Mouse (Mus musculus) kidney, adult 2 months (tissue): ENCODE data around the gene Atp6v1e1. TPM values are rescaled to one million over a fixed set of nuclear protein-coding genes. Genes with fewer than 3 reads are reported as not detected.

ENCODE experiments used
- DNase-seq: peaks from one replicate; pipeline ENCODE4 v3.0.0; 2021
- H3K27ac ChIP-seq: fragments of 200-500 bp; 2 replicates; pipeline ENCODE4 v1.5.1; 2012; ENCODE audit warnings: low read depth, low read length, control low read depth, inconsistent platforms; ENCODE audit not compliant: insufficient read depth
- H3K27me3 ChIP-seq: fragments of 200-500 bp; replicated peaks from 2 replicates; pipeline ENCODE4 v1.6.1; 2012; ENCODE audit warnings: mild to moderate bottlenecking, moderate library complexity, low read length, inconsistent platforms; ENCODE audit not compliant: control insufficient read depth, insufficient read depth
- H3K36me3 ChIP-seq: fragments of 200-500 bp; 2 replicates; pipeline ENCODE4 v1.6.1; 2012; ENCODE audit warnings: mild to moderate bottlenecking, moderate library complexity, low read length, inconsistent platforms; ENCODE audit not compliant: control insufficient read depth, insufficient read depth
- H3K4me1 ChIP-seq: fragments of 200-500 bp; 2 replicates; pipeline ENCODE4 v1.6.1; 2011; ENCODE audit warnings: low read length; ENCODE audit not compliant: control insufficient read depth, insufficient read depth
- H3K4me3 ChIP-seq: fragments of 200-500 bp; 2 replicates; pipeline ENCODE4 v1.5.1; 2011; ENCODE audit warnings: mild to moderate bottlenecking, low read depth, low read length, control low read depth; ENCODE audit not compliant: insufficient read depth
- CTCF ChIP-seq: fragments of 200-500 bp; conservative IDR thresholded peaks from 2 replicates; pipeline ENCODE4 v1.5.1; 2011; ENCODE audit warnings: low read depth, mild to moderate bottlenecking, control low read depth, low read length, moderate library complexity, mixed read lengths; ENCODE audit not compliant: insufficient read depth, insufficient read length
- POLR2A ChIP-seq: fragments of 200-500 bp; IDR thresholded peaks from one replicate; pipeline ENCODE4 v1.6.1; 2011; ENCODE audit warnings: low read depth, low read length, control low read depth
- WGBS: fragments of 180-500 bp; shearing (Covaris S2); methylation state at CpG from one replicate; pipeline ENCODE4 v1.1.7; 2018; 5-methylcytosine and 5-hydroxymethylcytosine counted together
- polyA plus RNA-seq: library from polyadenylated mRNA; depleted of rRNA; stranded (reverse); fragments of >200 nt; gene quantifications from 2 replicates; pipeline ENCODE4 v1.2.3, GENCODE M21; 2012

Atp6v1e1 gene
- polyA plus RNA-seq, 1 experiment: 418 TPM

GRCm38 (mm10) chr6:120778226-120778625, 44.4 kb downstream of the Atp6v1e1 start:
- no peaks in the 10 kb centered on the region for H3K36me3 ChIP-seq
- TF ChIP-seq POLR2A: no peak
- no peak for TF ChIP-seq CTCF
- H3K27me3 ChIP-seq: no peaks in the 10 kb centered on the region
- 23% methylated on average over 3 of the region's 3 CpGs for WGBS
- H3K27ac ChIP-seq: no peak overlapping the region
- H3K4me3 ChIP-seq: no peak overlapping the region
- no peaks in the 10 kb centered on the region for H3K4me1 ChIP-seq
- peak; percentile 14 for DNase-seq

- Histone ChIP-seq H3K27me3 (no peaks in the 10 kb centered on the region), H3K27ac (no peak overlapping the region), H3K4me3 (no peak overlapping the region), H3K36me3 (no peaks in the 10 kb centered on the region), H3K4me1 (no peaks in the 10 kb centered on the region)
- 73% methylated on average over 9 of the region's 9 CpGs for WGBS
- TF ChIP-seq CTCF (no peak), POLR2A (no peak)
- DNase-seq: no peak
These were observed 45.1 kb downstream of the Atp6v1e1 start for GRCm38 (mm10) chr6:120777533-120777932.

GRCm38 (mm10) chr6:120776286-120776685, 46.3 kb downstream of the Atp6v1e1 start:
- Histone ChIP-seq H3K4me1 (no peaks in the 10 kb centered on the region), H3K36me3 (no peaks in the 10 kb centered on the region), H3K27me3 (no peaks in the 10 kb centered on the region), H3K4me3 (no peak overlapping the region), H3K27ac (no peak overlapping the region)
- TF ChIP-seq CTCF: no peak
- no peak for DNase-seq
- 93% methylated on average over 3 of the region's 3 CpGs for WGBS

- DNase-seq: no peak
- H3K36me3 ChIP-seq: no peaks in the 10 kb centered on the region
- H3K4me1 ChIP-seq: no peaks in the 10 kb centered on the region
- H3K4me3 ChIP-seq: no peak overlapping the region
- H3K27me3 ChIP-seq: no peaks in the 10 kb centered on the region
- no peak for TF ChIP-seq POLR2A
- no peak for TF ChIP-seq CTCF
- H3K27ac ChIP-seq: no peak overlapping the region
- WGBS: 83% methylated on average over 6 of the region's 6 CpGs
These were observed 48.8 kb downstream of the Atp6v1e1 start for GRCm38 (mm10) chr6:120773763-120774162.

- Histone ChIP-seq H3K36me3 (no peaks in the 10 kb centered on the region), H3K4me3 (no peak within 1 kb of the TSS), H3K27me3 (no peaks in the 10 kb centered on the region), H3K27ac (no peak within 1 kb of the TSS), H3K4me1 (no peaks in the 10 kb centered on the region)
- TF ChIP-seq CTCF: no peak
- TF ChIP-seq POLR2A: no peak
- DNase-seq: no peak
- WGBS: 72% methylated on average over 5 of the region's 5 CpGs
These were observed 49.4 kb downstream of the Atp6v1e1 start, which contains the start of gene Slc25a18 for GRCm38 (mm10) chr6:120773149-120773628. TSS of gene Slc25a18 (plus strand) at chr6:120773578.

GRCm38 (mm10) chr6:120772025-120772424, 50.6 kb downstream of the Atp6v1e1 start:
- H3K36me3 ChIP-seq: no peaks in the 10 kb centered on the region
- no peak overlapping the region for H3K4me3 ChIP-seq
- no peaks in the 10 kb centered on the region for H3K27me3 ChIP-seq
- DNase-seq: no peak
- TF ChIP-seq POLR2A: no peak
- TF ChIP-seq CTCF: no peak
- no peak overlapping the region for H3K27ac ChIP-seq
- no peaks in the 10 kb centered on the region for H3K4me1 ChIP-seq

- Histone ChIP-seq H3K36me3 (no peaks in the 10 kb centered on the region), H3K27ac (no peak overlapping the region), H3K27me3 (no peaks in the 10 kb centered on the region), H3K4me3 (no peak overlapping the region), H3K4me1 (no peaks in the 10 kb centered on the region)
- WGBS: 40% methylated on average over 1 of the region's 1 CpGs
- no peak for DNase-seq
- TF ChIP-seq POLR2A (no peak), CTCF (no peak)
These were observed 51.2 kb downstream of the Atp6v1e1 start for GRCm38 (mm10) chr6:120771366-120771765.

- Histone ChIP-seq H3K4me1 (no peaks in the 10 kb centered on the region), H3K36me3 (no peaks in the 10 kb centered on the region), H3K4me3 (no peak overlapping the region), H3K27ac (no peak overlapping the region), H3K27me3 (no peaks in the 10 kb centered on the region)
- TF ChIP-seq POLR2A (no peak), CTCF (no peak)
- 93% methylated on average over 1 of the region's 1 CpGs for WGBS
- no peak for DNase-seq
These were observed 52.6 kb downstream of the Atp6v1e1 start for GRCm38 (mm10) chr6:120769972-120770371.
